Mouse (Mus musculus) neutrophil, adult 65 days (primary cell): ENCODE measurements around the gene Naa80. TPM values are rescaled to one million over a fixed set of nuclear protein-coding genes. Genes with fewer than 3 reads are reported as not detected.

Source experiments
- total RNA-seq: library from RNA; stranded (reverse); gene quantifications from 2 replicates; pipeline ENCODE4 v1.2.4, GENCODE M21; 2023

Naa80 gene
- 6.3 and 8.5 TPM in 2 replicates for total RNA-seq

GRCm38 (mm10) chr9:107578587-107578986 lies at the start of gene Naa80:
Gene Naa80, plus strand, starts transcription at chr9:107578887.

GRCm38 (mm10) chr9:107533791-107534407 lies 44.8 kb upstream of the Naa80 start, which contains the start of gene Tmem115:
Gene Tmem115, plus strand, starts transcription at chr9:107533945.

GRCm38 (mm10) chr9:107541474-107542351 lies 37.0 kb upstream of the Naa80 start, which contains the start of the genes Cyb561d2 and Nprl2:
Gene Cyb561d2, minus strand, starts transcription at chr9:107542193.
Gene Nprl2, plus strand, starts transcription at chr9:107542226.

GRCm38 (mm10) chr9:107547026-107547425 lies 31.7 kb upstream of the Naa80 start, which contains the start of gene Zmynd10:
Gene Zmynd10, plus strand, starts transcription at chr9:107547298.

GRCm38 (mm10) chr9:107551117-107551889 lies 27.4 kb upstream of the Naa80 start, which contains the start of gene Rassf1:
Gene Rassf1, plus strand, starts transcription at chr9:107551555.

GRCm38 (mm10) chr9:107563029-107563581 lies 15.6 kb upstream of the Naa80 start, which contains the start of gene Tusc2:
Gene Tusc2, plus strand, starts transcription at chr9:107563255.

GRCm38 (mm10) chr9:107567702-107568319 lies 10.9 kb upstream of the Naa80 start, which contains the start of gene Hyal2:
Gene Hyal2, plus strand, starts transcription at chr9:107567945.

GRCm38 (mm10) chr9:107576357-107577107 lies 2.2 kb upstream of the Naa80 start, which contains the start of gene Hyal1:
Gene Hyal1, plus strand, starts transcription at chr9:107576927.

GRCm38 (mm10) chr9:107580501-107581317 lies 2.0 kb downstream of the Naa80 start, which contains the start of gene Hyal3:
Gene Hyal3, plus strand, starts transcription at chr9:107580818.

GRCm38 (mm10) chr9:107586974-107587832 lies 8.5 kb downstream of the Naa80 start, which contains the start of gene Ifrd2:
Gene Ifrd2, plus strand, starts transcription at chr9:107587642.

GRCm38 (mm10) chr9:107608741-107609432 lies 30.2 kb downstream of the Naa80 start, which contains the start of gene Sema3b:
Gene Sema3b, minus strand, starts transcription at chr9:107609229.

Other genes starting within 250 kb of the Naa80 start
- 4.8 and 6.3 TPM in 2 replicates for gene Hemk1, start 240.5 kb upstream of the Naa80 start, total RNA-seq
- not detected in 2 replicates for gene 6430571L13Rik, start 238.3 kb upstream of the Naa80 start, total RNA-seq
- gene Cacna2d2, start 179.3 kb upstream of the Naa80 start, total RNA-seq, result 0.13 and 0.48 TPM in 2 replicates
- gene Tmem115, start 44.9 kb upstream of the Naa80 start, total RNA-seq, result 15.2 and 21.1 TPM in 2 replicates
- 4.0 and 5.0 TPM in 2 replicates for gene Cyb561d2, start 36.7 kb upstream of the Naa80 start, total RNA-seq
- 7.0 and 7.2 TPM in 2 replicates for gene Nprl2, start 36.7 kb upstream of the Naa80 start, total RNA-seq
- not detected in 2 replicates for gene Zmynd10, start 31.6 kb upstream of the Naa80 start, total RNA-seq
- 46.9 and 58.1 TPM in 2 replicates for gene Rassf1, start 27.3 kb upstream of the Naa80 start, total RNA-seq
- 6.6 and 6.7 TPM in 2 replicates for gene Tusc2, start 15.6 kb upstream of the Naa80 start, total RNA-seq
- 1.4 and 1.7 TPM in 2 replicates for gene Hyal2, start 10.9 kb upstream of the Naa80 start, total RNA-seq
- 1.2 and 2.2 TPM in 2 replicates for gene Hyal1, start 2.0 kb upstream of the Naa80 start, total RNA-seq
- gene Hyal3, start 1.9 kb downstream of the Naa80 start, total RNA-seq, result 0.57 and 1.3 TPM in 2 replicates
- 9.7 and 10.0 TPM in 2 replicates for gene Ifrd2, start 8.8 kb downstream of the Naa80 start, total RNA-seq
- 0.27 TPM in 1 of 2 replicates, not detected in the other for gene Sema3b, start 30.3 kb downstream of the Naa80 start, total RNA-seq
- gene Gnai2, start 56.5 kb downstream of the Naa80 start, total RNA-seq, result 1,061 and 1,167 TPM in 2 replicates
- not detected in 2 replicates for gene Slc38a3, start 90.6 kb downstream of the Naa80 start, total RNA-seq
- not detected in 2 replicates for gene Gnat1, start 100.8 kb downstream of the Naa80 start, total RNA-seq
- not detected in 2 replicates for gene Sema3f, start 131.6 kb downstream of the Naa80 start, total RNA-seq
- 205 and 225 TPM in 2 replicates for gene Rbm5, start 192.1 kb downstream of the Naa80 start, total RNA-seq